Mouse (Mus musculus): Measurements from ENCODE around the gene Klhl5. TPM values are rescaled to one million over a fixed set of nuclear protein-coding genes. Genes with fewer than 3 reads are reported as not detected.

Gene Klhl5
- polyA plus RNA-seq, 1 experiment from 2014 or later: 27.2 TPM

- 97% methylated on average over 1 of the region's 1 CpGs for WGBS
- H3K4me1 ChIP-seq: peaks cover 15% of the 10 kb centered on the region; the same call in 1 of the 2 replicates
- no peak overlapping the region for H3K4me2 ChIP-seq (replicated peaks)
- H3K27ac ChIP-seq (replicated peaks): no peak overlapping the region
- no peak overlapping the region for H3K9ac ChIP-seq (replicated peaks)
- no peak overlapping the region for H3K4me3 ChIP-seq
- no peaks in the 10 kb centered on the region for H3K9me3 ChIP-seq
- ATAC-seq (ENCODE audit: low FRiP score, low read depth): no peak
- H3K36me3 ChIP-seq: no peaks in the 10 kb centered on the region
- no peaks in the 10 kb centered on the region for H3K27me3 ChIP-seq
Observed at GRCm38 (mm10) chr5:65126137-65126536, 18.8 kb downstream of the Klhl5 start.

- Histone ChIP-seq H3K4me2 (replicated peaks) (no peak overlapping the region), H3K4me3 (no peak overlapping the region), H3K4me1 (peaks cover 15% of the 10 kb centered on the region; the same call in 1 of the 2 replicates), H3K27ac (replicated peaks) (no peak overlapping the region), H3K36me3 (no peaks in the 10 kb centered on the region), H3K9ac (replicated peaks) (no peak overlapping the region), H3K9me3 (no peaks in the 10 kb centered on the region), H3K27me3 (no peaks in the 10 kb centered on the region)
- ATAC-seq (ENCODE audit: low FRiP score, low read depth): no peak
- 84% methylated on average over 2 of the region's 2 CpGs for WGBS
Observed at GRCm38 (mm10) chr5:65128481-65128880, 21.1 kb downstream of the Klhl5 start.

GRCm38 (mm10) chr5:65130528-65131210 is 23.3 kb downstream of the Klhl5 start:
- H3K4me3 ChIP-seq: peak overlapping the region; percentile 56
- ATAC-seq (ENCODE audit: low FRiP score, low read depth): peak; percentile 96
- no peaks in the 10 kb centered on the region for H3K36me3 ChIP-seq
- H3K4me1 ChIP-seq: peaks cover 15% of the 10 kb centered on the region; the same call in 1 of the 2 replicates
- no peaks in the 10 kb centered on the region for H3K9me3 ChIP-seq
- peak overlapping the region; percentile 85 for H3K27ac ChIP-seq (replicated peaks)
- 4% methylated on average over 12 of the region's 12 CpGs for WGBS
- H3K27me3 ChIP-seq: no peaks in the 10 kb centered on the region
- H3K4me2 ChIP-seq (replicated peaks): peak overlapping the region; percentile 75
- H3K9ac ChIP-seq (replicated peaks): peak overlapping the region; percentile 65; the same call in 1 of the 2 replicates

GRCm38 (mm10) chr5:65131211-65131879 is 24.0 kb downstream of the Klhl5 start:
- H3K4me3 ChIP-seq: peak overlapping the region; percentile 56
- H3K9me3 ChIP-seq: no peaks in the 10 kb centered on the region
- H3K4me1 ChIP-seq: peaks cover 15% of the 10 kb centered on the region; the same call in 1 of the 2 replicates
- H3K4me2 ChIP-seq (replicated peaks): peak overlapping the region; percentile 75
- peak overlapping the region; percentile 65 for H3K9ac ChIP-seq (replicated peaks)
- H3K27ac ChIP-seq (replicated peaks): peak overlapping the region; percentile 85
- WGBS: 7% methylated on average over 20 of the region's 20 CpGs
- H3K36me3 ChIP-seq: no peaks in the 10 kb centered on the region
- peak; percentile 39 for ATAC-seq (ENCODE audit: low FRiP score, low read depth)
- no peaks in the 10 kb centered on the region for H3K27me3 ChIP-seq

GRCm38 (mm10) chr5:65136159-65136558 is 28.8 kb downstream of the Klhl5 start:
- WGBS: 91% methylated on average over 7 of the region's 7 CpGs
- H3K4me1 ChIP-seq: no peaks in the 10 kb centered on the region; the same call in 1 of the 2 replicates
- H3K36me3 ChIP-seq: no peaks in the 10 kb centered on the region
- no peaks in the 10 kb centered on the region for H3K9me3 ChIP-seq
- H3K9ac ChIP-seq (replicated peaks): peak overlapping the region; percentile 28; the same call in 1 of the 2 replicates
- H3K4me3 ChIP-seq: no peak overlapping the region
- no peak overlapping the region for H3K4me2 ChIP-seq (replicated peaks)
- no peak for ATAC-seq (ENCODE audit: low FRiP score, low read depth)
- no peaks in the 10 kb centered on the region for H3K27me3 ChIP-seq
- H3K27ac ChIP-seq (replicated peaks): no peak overlapping the region

- H3K9me3 ChIP-seq: no peaks in the 10 kb centered on the region
- no peaks in the 10 kb centered on the region; the same call in 1 of the 2 replicates for H3K4me1 ChIP-seq
- H3K4me2 ChIP-seq (replicated peaks): no peak overlapping the region
- H3K27ac ChIP-seq (replicated peaks): no peak overlapping the region
- no peaks in the 10 kb centered on the region for H3K27me3 ChIP-seq
- H3K4me3 ChIP-seq: no peak overlapping the region
- H3K36me3 ChIP-seq: no peaks in the 10 kb centered on the region
- no peak overlapping the region for H3K9ac ChIP-seq (replicated peaks)
- WGBS: 84% methylated on average over 6 of the region's 6 CpGs
- ATAC-seq (ENCODE audit: low FRiP score, low read depth): no peak
Observed at GRCm38 (mm10) chr5:65137073-65137472, 29.7 kb downstream of the Klhl5 start.

- no peaks in the 10 kb centered on the region for H3K9me3 ChIP-seq
- H3K36me3 ChIP-seq: peaks cover 13% of the 10 kb centered on the region; the same call in 1 of the 2 replicates
- 92% methylated on average over 8 of the region's 8 CpGs for WGBS
- H3K27me3 ChIP-seq: no peaks in the 10 kb centered on the region
- no peaks in the 10 kb centered on the region; the same call in 1 of the 2 replicates for H3K4me1 ChIP-seq
- H3K4me3 ChIP-seq: no peak overlapping the region
- ATAC-seq (ENCODE audit: low FRiP score, low read depth): no peak
- no peak overlapping the region for H3K27ac ChIP-seq (replicated peaks)
- no peak overlapping the region for H3K9ac ChIP-seq (replicated peaks)
- no peak overlapping the region for H3K4me2 ChIP-seq (replicated peaks)
Observed at GRCm38 (mm10) chr5:65141242-65141641, 33.9 kb downstream of the Klhl5 start.

GRCm38 (mm10) chr5:65142247-65142646 is 34.9 kb downstream of the Klhl5 start:
- WGBS: 77% methylated on average over 6 of the region's 6 CpGs
- no peak overlapping the region for H3K4me2 ChIP-seq (replicated peaks)
- no peak overlapping the region for H3K9ac ChIP-seq (replicated peaks)
- no peaks in the 10 kb centered on the region for H3K9me3 ChIP-seq
- ATAC-seq (ENCODE audit: low FRiP score, low read depth): no peak
- no peaks in the 10 kb centered on the region for H3K27me3 ChIP-seq
- H3K27ac ChIP-seq (replicated peaks): no peak overlapping the region
- no peaks in the 10 kb centered on the region for H3K4me1 ChIP-seq
- peaks cover 14% of the 10 kb centered on the region for H3K36me3 ChIP-seq
- no peak overlapping the region for H3K4me3 ChIP-seq

GRCm38 (mm10) chr5:65145499-65146101 is 38.3 kb downstream of the Klhl5 start:
- Histone ChIP-seq H3K4me1 (no peaks in the 10 kb centered on the region), H3K27me3 (no peaks in the 10 kb centered on the region), H3K4me3 (no peak overlapping the region), H3K36me3 (peaks cover 34% of the 10 kb centered on the region), H3K9me3 (no peaks in the 10 kb centered on the region), H3K27ac (replicated peaks) (no peak overlapping the region), H3K9ac (replicated peaks) (no peak overlapping the region), H3K4me2 (replicated peaks) (no peak overlapping the region)
- 87% methylated on average over 9 of the region's 9 CpGs for WGBS
- no peak for ATAC-seq (ENCODE audit: low FRiP score, low read depth)

GRCm38 (mm10) chr5:65146749-65147148 is 39.4 kb downstream of the Klhl5 start:
- no peak overlapping the region for H3K27ac ChIP-seq (replicated peaks)
- peaks cover 35% of the 10 kb centered on the region for H3K36me3 ChIP-seq
- H3K27me3 ChIP-seq: no peaks in the 10 kb centered on the region
- no peaks in the 10 kb centered on the region for H3K9me3 ChIP-seq
- H3K4me3 ChIP-seq: no peak overlapping the region
- no peak overlapping the region for H3K9ac ChIP-seq (replicated peaks)
- H3K4me2 ChIP-seq (replicated peaks): no peak overlapping the region
- H3K4me1 ChIP-seq: no peaks in the 10 kb centered on the region
- no peak for ATAC-seq (ENCODE audit: low FRiP score, low read depth)
- WGBS: 91% methylated on average over 6 of the region's 6 CpGs

- Histone ChIP-seq H3K36me3 (peaks cover 45% of the 10 kb centered on the region), H3K4me2 (replicated peaks) (no peak overlapping the region), H3K27ac (replicated peaks) (no peak overlapping the region), H3K9ac (replicated peaks) (no peak overlapping the region), H3K4me3 (no peak overlapping the region), H3K4me1 (no peaks in the 10 kb centered on the region), H3K9me3 (no peaks in the 10 kb centered on the region), H3K27me3 (no peaks in the 10 kb centered on the region)
- WGBS: 95% methylated on average over 6 of the region's 6 CpGs
- no peak for ATAC-seq (ENCODE audit: low FRiP score, low read depth)
Observed at GRCm38 (mm10) chr5:65149706-65150105, 42.4 kb downstream of the Klhl5 start.

- WGBS: 91% methylated on average over 8 of the region's 8 CpGs
- Histone ChIP-seq H3K9ac (replicated peaks) (no peak overlapping the region), H3K9me3 (no peaks in the 10 kb centered on the region), H3K27ac (replicated peaks) (no peak overlapping the region), H3K36me3 (peaks cover 38% of the 10 kb centered on the region), H3K4me2 (replicated peaks) (no peak overlapping the region), H3K4me1 (no peaks in the 10 kb centered on the region), H3K27me3 (no peaks in the 10 kb centered on the region), H3K4me3 (no peak overlapping the region)
- ATAC-seq (ENCODE audit: low FRiP score, low read depth): no peak
Observed at GRCm38 (mm10) chr5:65150376-65150955, 43.1 kb downstream of the Klhl5 start.
